Mouse (Mus musculus) cerebellum, adult 2 months (tissue): ENCODE results near the gene Sez6l.

Experiments used
- CTCF ChIP-seq: fragments of 200-500 bp; IDR thresholded peaks from 2 replicates; pipeline ENCODE4 v1.5.1; 2011; ENCODE audit warnings: low read depth, mild to moderate bottlenecking, control low read depth, low read length, moderate library complexity, borderline replicate concordance; ENCODE audit not compliant: insufficient read depth
- POLR2A ChIP-seq: fragments of 200-500 bp; IDR thresholded peaks from 2 replicates; pipeline ENCODE4 v1.6.1; 2011; ENCODE audit warnings: low read length, control low read depth, borderline replicate concordance; ENCODE audit not compliant: insufficient read depth

- TF ChIP-seq CTCF (no peak), POLR2A (no peak)
Observed at GRCm38 (mm10) chr5:112501384-112501783, 75.6 kb downstream of the Sez6l start.
